Mouse (Mus musculus) v-Abl transformed pro-B cells (cell line): ENCODE measurements around the gene Trim71.

Experiments
- in situ Hi-C, 2 experiments: fragments of 400-800 bp; cut with MboI; formaldehyde crosslinking; loops; one replicate each; pipeline ENCODE4 v1.15.1; 2025; ENCODE audit not compliant: unreplicated experiment in 2 of 2

Trim71 gene

GRCm38 (mm10) chr9:114499783-114500515 is 64.2 kb downstream of the Trim71 start:
- in situ Hi-C loops: loop anchor here (5.0 to 25.0 kb wide), 3 partner anchors 175 to 513 kb away; no protein-coding TSS in a partner anchor

DNA sequence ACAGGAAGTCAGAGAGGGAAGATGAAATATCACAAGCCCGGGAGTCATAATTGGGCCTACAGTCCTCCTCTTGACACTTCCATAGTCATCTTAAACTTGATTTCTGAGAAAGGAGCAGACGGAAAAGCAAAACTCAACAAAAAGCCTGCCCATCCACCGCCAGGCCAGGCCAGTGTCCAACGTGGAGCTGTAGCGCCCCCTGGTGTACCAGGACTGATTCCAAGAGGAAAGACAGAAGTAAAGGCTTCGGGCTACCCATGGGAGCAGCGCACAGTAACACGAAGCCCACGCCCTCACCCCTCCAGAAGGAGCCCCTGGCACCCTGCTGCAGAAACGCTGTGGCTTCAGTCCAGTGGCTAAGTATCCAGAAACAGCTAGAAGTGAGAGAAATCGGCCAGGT is 66.0 kb downstream of the Trim71 start:
- in situ Hi-C loops: loop anchor here (5.0 to 25.0 kb wide), 3 partner anchors 173 to 511 kb away; no protein-coding TSS in a partner anchor

- in situ Hi-C loops: loop anchor here (5.0 to 25.0 kb wide), 3 partner anchors 172 to 509 kb away; no protein-coding TSS in a partner anchor
These were observed 67.7 kb downstream of the Trim71 start for GRCm38 (mm10) chr9:114496469-114496868.

- in situ Hi-C loops: loop anchor here in 1 of 2 experiments (25.0 kb wide), 1 partner anchor 500 kb away; no protein-coding TSS in a partner anchor
These were observed 76.5 kb downstream of the Trim71 start for GRCm38 (mm10) chr9:114487481-114488258.

- in situ Hi-C loops: loop anchor here in 1 of 2 experiments (25.0 kb wide), 1 partner anchor 500 kb away; no protein-coding TSS in a partner anchor
These were observed 77.4 kb downstream of the Trim71 start for GRCm38 (mm10) chr9:114486808-114487207.

GRCm38 (mm10) chr9:114484771-114485170 is 79.4 kb downstream of the Trim71 start:
- in situ Hi-C loops: loop anchor here in 1 of 2 experiments (25.0 kb wide), 1 partner anchor 497 kb away; no protein-coding TSS in a partner anchor

DNA sequence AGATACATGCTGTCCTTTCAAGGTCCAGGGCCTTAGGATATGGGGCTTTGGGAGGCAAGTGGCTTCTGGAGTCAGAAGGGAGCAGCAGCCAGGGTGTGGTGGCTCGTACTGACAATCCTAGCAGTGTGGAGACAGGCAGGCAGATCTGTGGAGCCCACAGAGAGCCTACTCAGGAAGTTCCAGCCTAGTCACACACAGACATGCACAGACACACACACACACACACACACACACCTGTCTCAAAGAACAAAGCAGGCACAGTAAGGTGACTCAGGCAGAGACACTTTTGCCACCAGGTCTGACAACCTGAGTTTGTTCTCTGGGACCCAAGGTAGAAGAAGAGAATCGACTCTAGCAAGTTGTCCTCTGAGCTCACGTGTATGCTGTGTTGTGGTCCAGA is 83.2 kb downstream of the Trim71 start:
- in situ Hi-C loops: loop anchor here in 1 of 2 experiments (25.0 kb wide), 1 partner anchor 494 kb away; no protein-coding TSS in a partner anchor

DNA sequence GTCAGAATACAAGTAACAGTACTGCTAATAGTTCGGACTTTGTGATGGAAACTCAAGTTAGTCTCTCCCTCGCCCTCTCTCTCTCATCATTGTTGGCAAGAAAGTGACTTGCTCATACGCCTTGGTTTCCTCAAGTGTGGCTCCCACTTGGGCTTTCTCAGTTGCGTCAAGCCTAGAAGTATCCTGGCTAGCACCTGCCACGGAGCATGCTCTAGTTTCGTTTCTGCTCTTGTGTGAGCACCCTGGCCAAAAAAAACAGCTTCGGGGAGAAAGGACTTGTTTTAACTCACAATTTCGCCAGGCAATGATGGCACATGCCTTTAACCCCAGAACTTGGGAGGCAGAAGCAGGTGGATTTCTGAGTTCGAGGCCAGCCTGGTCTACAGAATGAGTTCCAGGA is 87.2 kb downstream of the Trim71 start:
- in situ Hi-C loops: loop anchor here in 1 of 2 experiments (25.0 kb wide), 1 partner anchor 490 kb away; no protein-coding TSS in a partner anchor

- in situ Hi-C loops: no loop called here
These were observed 92.3 kb downstream of the Trim71 start for GRCm38 (mm10) chr9:114471892-114472291.

- in situ Hi-C loops: no loop called here
These were observed 95.5 kb downstream of the Trim71 start for GRCm38 (mm10) chr9:114468701-114469100.

- in situ Hi-C loops: no loop called here
These were observed 96.0 kb downstream of the Trim71 start for GRCm38 (mm10) chr9:114468217-114468616.

DNA sequence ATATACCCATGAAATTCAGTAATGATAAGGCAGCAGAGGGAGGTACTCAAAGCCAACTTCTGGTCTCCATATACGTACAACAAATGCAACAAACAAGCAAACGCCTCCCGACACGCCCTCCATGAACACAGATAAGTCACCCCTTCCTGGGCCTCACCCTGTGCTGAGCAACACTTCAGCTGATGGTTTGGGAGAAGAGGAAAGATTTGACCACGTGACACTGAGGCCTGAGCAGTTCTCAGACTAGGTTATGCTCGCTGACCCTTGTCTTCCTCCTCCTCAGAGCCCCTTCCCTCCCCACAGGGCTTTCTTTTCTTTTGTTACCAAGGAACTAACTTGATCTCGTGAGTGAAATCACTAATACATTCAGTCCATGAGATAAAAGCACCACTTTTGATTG is 97.3 kb downstream of the Trim71 start:
- in situ Hi-C loops: no loop called here

GRCm38 (mm10) chr9:114465442-114465841 is 98.7 kb downstream of the Trim71 start:
- in situ Hi-C loops: no loop called here

DNA sequence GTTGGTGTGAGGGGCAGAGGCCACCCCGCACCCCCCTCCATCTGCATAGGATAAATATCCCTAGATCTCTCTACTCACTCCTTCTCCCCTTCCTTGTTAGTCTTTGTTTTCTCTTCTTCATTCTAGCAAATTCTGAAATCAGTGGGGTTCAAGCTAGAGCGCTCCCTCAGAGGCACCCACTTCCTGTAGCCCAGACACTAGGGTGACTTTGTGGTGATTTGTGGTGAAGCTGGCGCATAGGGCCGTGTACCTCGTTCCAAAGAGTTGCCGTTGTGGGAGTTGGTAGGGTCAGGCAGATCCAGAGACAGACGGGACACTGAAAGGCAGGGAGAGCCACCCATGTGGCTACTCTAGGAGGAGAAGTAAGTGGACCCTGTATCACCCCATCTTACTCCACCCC is 101.6 kb downstream of the Trim71 start:
- in situ Hi-C loops: no loop called here

DNA sequence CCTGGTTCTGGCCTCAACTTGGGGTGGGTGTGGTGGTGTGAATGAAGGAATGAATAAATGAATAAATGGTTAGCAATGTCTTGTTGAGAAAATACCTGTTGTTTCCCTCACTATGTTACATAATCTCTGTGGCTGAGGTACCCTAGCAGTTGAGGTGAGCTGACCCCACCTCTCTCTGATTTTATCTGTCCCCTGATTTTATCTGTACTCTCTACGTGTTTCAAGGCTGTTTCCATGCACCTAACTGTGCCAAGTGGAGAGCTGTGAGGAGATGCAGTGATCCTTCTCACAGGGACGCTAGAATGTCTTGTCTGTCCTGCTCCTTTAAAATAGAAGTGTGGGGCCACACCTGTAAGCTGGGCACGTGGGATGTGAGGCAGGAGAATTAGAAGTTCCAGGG is 105.7 kb downstream of the Trim71 start:
- in situ Hi-C loops: no loop called here
